In the genomic region with DNA sequence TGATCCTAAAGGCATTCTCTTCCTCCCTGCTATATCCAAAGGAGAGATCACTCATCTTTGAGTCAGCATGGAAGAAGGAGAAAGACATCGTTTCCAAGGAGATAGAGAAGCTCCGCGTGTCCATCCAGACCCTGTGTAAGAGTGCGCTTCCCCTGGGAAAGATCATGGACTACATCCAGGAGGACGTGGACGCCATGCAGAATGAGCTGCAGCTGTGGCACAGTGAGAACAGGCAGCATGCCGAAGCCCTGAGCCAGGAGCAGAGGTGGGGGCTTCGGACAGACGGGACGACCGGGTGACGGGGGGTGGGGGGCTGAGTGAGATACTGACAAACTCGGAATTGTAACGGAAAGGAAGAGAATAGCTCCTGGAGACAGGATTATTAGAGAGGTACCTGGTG, we compare ENCODE assay signal across 21 mouse cellular contexts. TPM values are rescaled to one million over a fixed set of nuclear protein-coding genes. Genes with fewer than 3 reads are reported as not detected.
DNase-seq lines count a peak whose midpoint lies in the region; ATAC-seq and TF ChIP-seq lines count a peak whose summit lies in the region.
"Had no signal": no experiment of that assay in that cellular context is flagged by ENCODE, and none has a peak within 500 bp of the region (broad histone marks: within the 10 kb centered on the region; RNA-seq: fewer than 3 reads in every experiment).

No protein-coding gene starts in this region.

- H3K9me3 ChIP-seq in kidney, embryonic 15.5 days (replicated peaks) = no peaks in the 10 kb centered on the region
- no peaks in the 10 kb centered on the region for H3K9me3 ChIP-seq in stomach, embryonic 16.5 days (replicated peaks; ENCODE audit: control insufficient read depth, low read length)
- H3K9me3 ChIP-seq in stomach, postnatal 0 days (ENCODE audit: control insufficient read depth, low read length) = no peaks in the 10 kb centered on the region
- H3K9me3 ChIP-seq: embryonic facial prominence, embryonic 12.5 days; neural tube, embryonic 15.5 days had no signal

- no peaks in the 10 kb centered on the region for H3K27me3 ChIP-seq in kidney, embryonic 15.5 days
- no peaks in the 10 kb centered on the region for H3K27me3 ChIP-seq in stomach, embryonic 16.5 days (ENCODE audit: control insufficient read depth, insufficient read depth, low read length)
- H3K27me3 ChIP-seq in stomach, postnatal 0 days (ENCODE audit: control insufficient read depth, insufficient read depth, low read length) = no peaks in the 10 kb centered on the region
- H3K27me3 ChIP-seq: embryonic facial prominence, embryonic 12.5 days; neural tube, embryonic 15.5 days had no signal

- TF ChIP-seq CTCF in gastrocnemius, adult 2 months (IDR thresholded peaks at IDR 0.05) = no peak
- no peak for TF ChIP-seq CTCF in stomach, postnatal 0 days (IDR thresholded peaks at IDR 0.05; ENCODE audit: low read depth)

- intact Hi-C loops in gastrocnemius, adult 2 months (cut with DNase I) = no loop called here
- intact Hi-C loops in gastrocnemius, postnatal 36 days (cut with DNase I) = loop anchor here (2.0 kb wide), 1 partner anchor 229 kb away; no protein-coding TSS in a partner anchor
- intact Hi-C loops in heart, postnatal 14 days (cut with DNase I) = loop anchor here (2.0 kb wide), 1 partner anchor 349 kb away; no protein-coding TSS in a partner anchor

- H3K4me1 ChIP-seq in kidney, embryonic 15.5 days = no peaks in the 10 kb centered on the region
- H3K4me1 ChIP-seq in stomach, embryonic 16.5 days (ENCODE audit: control insufficient read depth, insufficient read depth, low read length) = no peaks in the 10 kb centered on the region
- H3K4me1 ChIP-seq in stomach, postnatal 0 days (replicated peaks; ENCODE audit: control insufficient read depth, insufficient read depth) = no peaks in the 10 kb centered on the region
- H3K4me1 ChIP-seq: embryonic facial prominence, embryonic 12.5 days; neural tube, embryonic 15.5 days had no signal

- 88% methylated on average over 14 of the region's 14 CpGs for WGBS in kidney, embryonic 15.5 days
- 91% methylated on average over 14 of the region's 14 CpGs for WGBS in stomach, embryonic 16.5 days
- WGBS in stomach, postnatal 0 days = 92% methylated on average over 14 of the region's 14 CpGs

- no peak overlapping the region for H3K4me3 ChIP-seq in gastrocnemius, adult 2 months
- no peak overlapping the region for H3K4me3 ChIP-seq in kidney, embryonic 15.5 days (replicated peaks)
- no peak overlapping the region for H3K4me3 ChIP-seq in stomach, embryonic 16.5 days (replicated peaks; ENCODE audit: low read length)
- no peak overlapping the region for H3K4me3 ChIP-seq in stomach, postnatal 0 days (ENCODE audit: low read depth, low read length)
- H3K4me3 ChIP-seq: embryonic facial prominence, embryonic 12.5 days; heart, adult 2 months; neural tube, embryonic 15.5 days had no signal

- no peak overlapping the region for H3K4me2 ChIP-seq in kidney, embryonic 15.5 days
- H3K4me2 ChIP-seq in stomach, embryonic 16.5 days (ENCODE audit: low read depth, low read length) = no peak overlapping the region
- H3K4me2 ChIP-seq in stomach, postnatal 0 days (replicated peaks; ENCODE audit: low read depth) = no peak overlapping the region
- H3K4me2 ChIP-seq: embryonic facial prominence, embryonic 12.5 days; neural tube, embryonic 15.5 days had no signal

- peaks cover 67% of the 10 kb centered on the region for H3K36me3 ChIP-seq in kidney, embryonic 15.5 days
- H3K36me3 ChIP-seq in stomach, embryonic 16.5 days (ENCODE audit: control insufficient read depth, insufficient read depth, low read length) = no peaks in the 10 kb centered on the region; the same call in 1 of the 2 replicates
- peaks cover 15% of the 10 kb centered on the region for H3K36me3 ChIP-seq in stomach, postnatal 0 days (ENCODE audit: control insufficient read depth, insufficient read depth, low read length)

- TF ChIP-seq EP300 in stomach, postnatal 0 days (optimal IDR thresholded peaks at IDR 0.05) = no peak

- peak; percentile 33 for DNase-seq in gastrocnemius, adult 2 months
- no peak for DNase-seq in gastrocnemius, postnatal 36 days
- DNase-seq in heart, postnatal 14 days = peak; percentile 39 to 63
- no peak for DNase-seq in heart, adult 8-10 months (ENCODE audit: low spot score)
- peak; percentile 26 for DNase-seq in kidney, postnatal 14 days
- DNase-seq in stomach, postnatal 0 days (ENCODE audit: low spot score) = no peak
- DNase-seq: adrenal gland, postnatal 14 days; cerebellum, adult 9-11 months; forebrain, postnatal 0 days; kidney, adult 11 months; lung, postnatal 4 days; right cerebral cortex, adult 18-20 months; spleen, adult 18-20 months; thymus, postnatal 25 days had no signal

- H3K27ac ChIP-seq in gastrocnemius, adult 2 months = no peak overlapping the region
- no peak overlapping the region for H3K27ac ChIP-seq in kidney, embryonic 15.5 days
- H3K27ac ChIP-seq in stomach, embryonic 16.5 days (ENCODE audit: low read length) = no peak overlapping the region
- H3K27ac ChIP-seq in stomach, postnatal 0 days (replicated peaks) = no peak overlapping the region
- H3K27ac ChIP-seq: embryonic facial prominence, embryonic 12.5 days; heart, adult 2 months; kidney, postnatal 0 days; neural tube, embryonic 15.5 days had no signal

- ATAC-seq in kidney, embryonic 15.5 days (replicated peaks; ENCODE audit: low FRiP score) = no peak
- ATAC-seq in stomach, embryonic 16.5 days (ENCODE audit: insufficient read depth, low FRiP score) = no peak
- no peak for ATAC-seq in stomach, postnatal 0 days (ENCODE audit: low FRiP score, low TSS enrichment)
- ATAC-seq: CD4-positive, CD25-positive, alpha-beta regulatory T cell, adult 4 months; forebrain, postnatal 0 days had no signal

- H3K9ac ChIP-seq in kidney, embryonic 15.5 days = no peak overlapping the region
- H3K9ac ChIP-seq in stomach, embryonic 16.5 days (ENCODE audit: low read length) = 0 out of 2 replicates have a peak overlapping the region, but pooled peaks have one; percentile 2
- no peak overlapping the region for H3K9ac ChIP-seq in stomach, postnatal 0 days (ENCODE audit: low read length)
- H3K9ac ChIP-seq: embryonic facial prominence, embryonic 12.5 days; forebrain, postnatal 0 days; neural tube, embryonic 15.5 days had no signal

RNA-seq across cellular contexts. Expression of a gene that starts 14.5 kb away (rescaled TPM):
- 10 to 100 TPM; 13.9 to 16.6 TPM for total RNA-seq in gastrocnemius, adult 2 months (2021)
- 10 to 100 TPM; 11.9 to 12.7 TPM for total RNA-seq in gastrocnemius, postnatal 36 days (2021)
- 10 to 100 TPM; 19.8 to 20.3 TPM for total RNA-seq in heart, postnatal 14 days (2021)
- total RNA-seq in heart, adult 8-10 months (2022) = 10 to 100 TPM; 17.3 to 27.2 (median 20.5) TPM
- 5.2 and 5.4 TPM in 2 replicates for polyA plus RNA-seq in kidney, embryonic 15.5 days (2015; fragmentation: Nextera tagmentation; extraction: Ambion mirVana)
- polyA plus RNA-seq in stomach, embryonic 16.5 days (2015; fragmentation: Nextera tagmentation; extraction: Ambion mirVana) = 3.8 and 5.2 TPM in 2 replicates
- polyA plus RNA-seq in stomach, postnatal 0 days (2015; fragmentation: Nextera tagmentation; extraction: Ambion mirVana) = 1.6 and 2.3 TPM in 2 replicates

RNA-seq across cellular contexts. Expression of a gene that starts 31.4 kb away (rescaled TPM):
- 1 to 10 TPM; 3.3 to 4.1 TPM for total RNA-seq in gastrocnemius, adult 2 months (2021)
- 1 to 10 TPM; 2.7 to 3.4 TPM for total RNA-seq in gastrocnemius, postnatal 36 days (2021)
- total RNA-seq in heart, postnatal 14 days (2021) = 1 to 10 TPM; 4.6 to 5.9 TPM
- 1 to 10 TPM; 4.2 to 5.4 (median 4.9) TPM for total RNA-seq in heart, adult 8-10 months (2022)
- polyA plus RNA-seq in kidney, embryonic 15.5 days (2015; fragmentation: Nextera tagmentation; extraction: Ambion mirVana) = 10.1 and 11.8 TPM in 2 replicates
- polyA plus RNA-seq in stomach, embryonic 16.5 days (2015; fragmentation: Nextera tagmentation; extraction: Ambion mirVana) = 7.3 and 7.9 TPM in 2 replicates
- polyA plus RNA-seq in stomach, postnatal 0 days (2015; fragmentation: Nextera tagmentation; extraction: Ambion mirVana) = 3.0 and 3.1 TPM in 2 replicates

Comparison
In these comparisons a context has a peak if more than half of its experiments do, and no peak if none do; other contexts are left out.
1. DNase-seq: peak in gastrocnemius, adult 2 months (single experiment), heart, postnatal 14 days (2 of 2) and kidney, postnatal 14 days (single experiment); none in gastrocnemius, postnatal 36 days (0 of 2), heart, adult 8-10 months (single experiment) and stomach, postnatal 0 days (single experiment).